Mouse (Mus musculus) bone marrow, adult 2 months (tissue): ENCODE data around the gene Arrb2. TPM values are rescaled to one million over a fixed set of nuclear protein-coding genes. Genes with fewer than 3 reads are reported as not detected.
A peak's percentile ranks its signal among the peaks of the same experiment; 100 is the strongest.

Experiments used
- H3K27ac ChIP-seq: fragments of 200-500 bp; 2 replicates; pipeline ENCODE4 v1.5.1; 2012; ENCODE audit warnings: low read depth, mild to moderate bottlenecking, control low read depth, inconsistent platforms, low read length; ENCODE audit not compliant: control insufficient read depth, poor library complexity, insufficient read depth
- H3K4me1 ChIP-seq: fragments of 200-500 bp; 2 replicates; pipeline ENCODE4 v1.6.1; 2011; ENCODE audit warnings: low read length; ENCODE audit not compliant: control insufficient read depth, insufficient read depth
- H3K4me3 ChIP-seq: fragments of 200-500 bp; replicated peaks from 2 replicates; pipeline ENCODE3; 2011; ENCODE audit warnings: mild to moderate bottlenecking, low read depth, low read length, control low read depth; ENCODE audit not compliant: control insufficient read depth
- CTCF ChIP-seq: fragments of 200-500 bp; IDR thresholded peaks from 2 replicates; pipeline ENCODE4 v1.5.1; 2011; ENCODE audit warnings: low read length, control low read depth; ENCODE audit not compliant: control insufficient read depth, insufficient read depth
- POLR2A ChIP-seq: fragments of 200-500 bp; IDR thresholded peaks from 2 replicates; pipeline ENCODE4 v1.6.1; 2011; ENCODE audit warnings: low read depth, mild to moderate bottlenecking, control low read depth, low read length, borderline replicate concordance; ENCODE audit not compliant: control insufficient read depth
- WGBS: fragments of 180-500 bp; shearing (Covaris S2); methylation state at CpG from one replicate; pipeline ENCODE4 v1.1.7; 2018; 5-methylcytosine and 5-hydroxymethylcytosine counted together
- polyA plus RNA-seq: library from polyadenylated mRNA; stranded (reverse); fragments of >200 nt; gene quantifications from 2 replicates; pipeline ENCODE4 v1.2.4, GENCODE M21; 2011; ENCODE audit warnings: low replicate concordance; ENCODE audit not compliant: missing spikeins, insufficient read depth, insufficient read length

Gene Arrb2
- polyA plus RNA-seq, 1 experiment, result 438 TPM

DNA sequence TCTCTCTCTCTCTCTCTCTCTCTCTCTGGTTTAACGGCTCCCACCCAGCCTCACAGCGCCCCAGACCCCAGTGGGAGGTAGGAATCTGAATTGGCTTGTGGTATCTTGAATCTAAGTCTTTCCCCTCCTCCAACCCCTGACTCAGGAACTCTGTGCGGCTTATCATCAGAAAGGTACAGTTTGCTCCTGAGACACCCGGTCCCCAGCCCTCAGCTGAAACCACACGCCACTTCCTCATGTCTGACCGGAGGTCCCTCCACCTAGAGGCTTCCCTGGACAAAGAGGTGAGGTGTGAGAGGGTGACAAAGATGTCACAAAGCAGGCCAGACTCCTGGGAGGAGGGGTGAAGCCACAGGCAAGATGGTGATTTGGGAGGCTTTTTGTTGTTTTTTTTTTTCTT is 5.0 kb downstream of the Arrb2 start:
- peaks cover 2% of the 10 kb centered on the region for H3K4me1 ChIP-seq

DNA sequence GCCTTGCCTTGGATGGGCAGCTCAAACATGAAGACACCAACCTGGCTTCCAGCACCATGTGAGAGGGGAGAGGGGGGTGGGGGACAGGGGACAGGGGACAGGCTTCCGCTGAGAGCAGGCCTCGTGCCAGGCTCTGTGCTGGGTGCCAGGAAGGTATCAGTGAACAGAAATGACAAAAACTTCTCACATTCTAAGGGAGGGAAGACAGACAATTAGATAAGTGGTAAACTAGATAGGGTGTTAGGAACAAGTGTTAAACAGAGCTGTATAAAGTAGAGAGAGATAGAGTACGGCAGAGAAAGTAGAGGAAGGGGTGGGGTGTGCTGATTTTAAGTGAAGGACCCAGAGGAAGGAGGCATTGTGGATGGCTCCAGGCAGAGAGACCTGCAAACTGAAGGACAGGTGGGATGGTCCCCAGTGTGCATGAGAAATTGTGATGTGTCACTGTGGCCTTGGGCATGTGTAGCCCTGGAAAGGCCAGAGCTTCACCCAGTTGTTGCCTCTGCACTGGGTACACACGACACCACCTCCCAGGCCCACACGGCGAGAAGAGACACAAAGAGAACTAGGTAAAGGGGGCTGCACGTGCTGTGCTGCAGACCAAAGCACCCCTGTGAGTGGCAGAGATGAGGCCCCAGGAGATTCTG is 6.4 kb downstream of the Arrb2 start:
- Histone ChIP-seq H3K4me3 (no peak overlapping the region), H3K27ac (peak overlapping the region; percentile 36; the same call in 1 of the 2 replicates), H3K4me1 (peaks cover 2% of the 10 kb centered on the region)
- TF ChIP-seq CTCF (no peak), POLR2A (no peak)
- 81% methylated on average over 7 of the region's 7 CpGs for WGBS

More for the DNA sequence above, 5.0 kb downstream of the Arrb2 start:
- H3K4me3 ChIP-seq, result peak overlapping the region; percentile 40
- 14% methylated on average over 6 of the region's 6 CpGs for WGBS
- TF ChIP-seq CTCF, result no peak
- H3K27ac ChIP-seq, result peak overlapping the region; percentile 60

DNA sequence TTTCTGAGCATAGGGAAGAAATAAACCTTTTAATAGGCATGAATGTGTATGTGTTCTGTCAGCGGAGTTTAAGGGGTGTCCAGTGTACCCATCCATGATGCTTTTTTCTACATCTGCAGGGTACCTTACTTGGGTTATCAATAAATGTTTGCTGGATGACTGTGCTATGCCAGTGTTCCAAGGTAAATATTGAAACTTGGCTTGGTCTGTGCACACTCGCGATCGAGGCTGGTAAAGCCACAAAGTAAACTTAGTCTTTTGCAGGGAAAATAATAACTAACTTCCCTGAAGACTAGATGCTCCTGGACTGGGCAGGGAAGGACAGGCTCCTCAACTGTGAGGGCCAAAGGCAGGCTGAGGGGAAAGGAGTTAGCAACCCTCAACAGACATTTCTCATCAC is 8.2 kb downstream of the Arrb2 start:
- no peak for TF ChIP-seq POLR2A
- 88% methylated on average over 4 of the region's 4 CpGs for WGBS
- Histone ChIP-seq H3K27ac (no peak overlapping the region), H3K4me1 (peaks cover 4% of the 10 kb centered on the region), H3K4me3 (no peak overlapping the region)

DNA sequence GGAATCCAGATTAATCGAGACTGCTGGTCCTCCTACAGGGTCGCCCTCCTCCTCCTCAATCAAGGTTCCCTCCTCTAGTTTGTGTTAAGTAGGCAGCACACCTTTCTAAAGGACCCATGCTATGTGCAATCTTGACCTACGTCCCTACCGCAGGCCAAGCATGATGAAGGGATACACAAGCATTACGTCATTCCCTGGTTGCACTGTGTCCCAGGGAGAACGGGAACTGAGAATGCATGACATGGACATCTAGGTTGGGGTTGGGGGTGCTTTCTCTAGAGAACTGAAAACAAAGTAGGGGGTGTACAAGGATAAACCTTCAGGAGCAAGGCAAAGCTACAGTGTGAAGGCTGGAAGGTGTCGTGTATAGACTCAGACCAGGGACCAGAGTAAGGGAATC is 9.4 kb downstream of the Arrb2 start:
- Histone ChIP-seq H3K4me3 (no peak overlapping the region), H3K4me1 (peaks cover 5% of the 10 kb centered on the region), H3K27ac (no peak overlapping the region)
- TF ChIP-seq CTCF (no peak), POLR2A (no peak)
- WGBS, result 62% methylated on average over 7 of the region's 7 CpGs

DNA sequence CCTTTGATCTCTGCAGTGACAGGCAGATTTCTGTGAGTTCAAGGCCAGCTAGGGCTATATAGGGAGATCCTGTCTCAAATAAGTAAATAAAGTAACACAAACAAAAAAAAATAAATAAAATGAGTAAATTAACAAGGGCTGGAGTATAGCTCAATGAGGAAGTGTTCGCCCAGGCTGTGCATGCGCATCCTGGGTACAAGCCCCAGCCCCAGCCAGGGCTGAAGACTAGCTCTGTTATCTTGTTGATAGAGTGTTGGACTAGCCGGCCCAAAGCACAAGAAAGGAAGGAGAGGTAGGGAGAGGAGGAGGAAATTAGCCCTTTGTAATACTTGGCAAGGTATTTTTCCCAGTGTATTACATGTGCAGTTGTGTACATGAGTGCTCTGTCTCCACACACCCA is 11.5 kb downstream of the Arrb2 start:
- Histone ChIP-seq H3K4me1 (peaks cover 7% of the 10 kb centered on the region), H3K4me3 (no peak overlapping the region), H3K27ac (no peak overlapping the region)
- TF ChIP-seq POLR2A, result no peak
- TF ChIP-seq CTCF, result no peak
- WGBS, result 64% methylated on average over 3 of the region's 3 CpGs

DNA sequence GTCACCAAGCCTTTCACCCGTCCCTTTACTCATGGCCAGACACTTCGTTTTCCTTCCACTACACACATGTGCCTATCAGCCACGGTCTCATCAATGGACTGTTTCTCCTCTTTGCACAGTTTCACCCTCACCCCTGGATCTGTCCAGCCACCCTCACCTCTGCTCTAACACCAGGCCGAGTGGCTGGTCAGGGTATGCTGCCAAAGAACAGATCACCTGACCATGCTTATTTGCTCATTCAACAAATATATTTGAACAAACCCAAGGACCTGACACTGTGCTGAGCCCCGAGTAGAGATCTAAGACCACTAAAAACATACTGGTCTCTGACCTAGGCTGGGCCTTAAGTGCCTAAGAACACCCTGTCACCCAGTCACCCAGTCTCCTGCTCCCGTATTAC is 12.2 kb downstream of the Arrb2 start:
- H3K27ac ChIP-seq, result peak overlapping the region; percentile 27; the same call in 1 of the 2 replicates

DNA sequence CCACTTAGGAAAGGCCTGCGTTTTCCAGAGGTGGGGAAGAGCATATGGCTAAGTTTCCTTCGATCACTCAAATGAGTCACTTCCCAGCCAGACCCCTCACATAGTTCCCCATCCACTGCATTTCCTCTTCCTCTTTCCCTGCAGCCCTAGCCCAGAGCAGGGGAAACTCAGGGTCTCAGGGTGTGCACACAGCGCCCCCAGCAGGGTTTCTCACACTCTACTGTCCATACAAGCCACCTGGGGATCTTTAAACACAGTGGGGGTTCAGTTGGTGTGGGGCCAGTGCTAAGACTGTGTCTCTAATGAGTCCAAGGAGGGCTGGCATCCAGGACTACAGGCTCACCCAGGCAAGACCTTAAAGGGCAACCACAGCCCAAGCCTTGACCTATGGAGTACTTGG is 14.3 kb downstream of the Arrb2 start:
- 16% methylated on average over 3 of the region's 3 CpGs for WGBS
- Histone ChIP-seq H3K27ac (peak overlapping the region; percentile 66), H3K4me1 (peaks cover 6% of the 10 kb centered on the region; the same call in 1 of the 2 replicates), H3K4me3 (no peak overlapping the region)
- peak; percentile 52; the same call in 1 of the 2 replicates for TF ChIP-seq CTCF
- no peak for TF ChIP-seq POLR2A

More for the DNA sequence above, 12.2 kb downstream of the Arrb2 start:
- no peak for TF ChIP-seq CTCF
- TF ChIP-seq POLR2A, result no peak
- H3K4me1 ChIP-seq, result peaks cover 6% of the 10 kb centered on the region; the same call in 1 of the 2 replicates
- 73% methylated on average over 6 of the region's 6 CpGs for WGBS
- H3K4me3 ChIP-seq, result peak overlapping the region; percentile 7

DNA sequence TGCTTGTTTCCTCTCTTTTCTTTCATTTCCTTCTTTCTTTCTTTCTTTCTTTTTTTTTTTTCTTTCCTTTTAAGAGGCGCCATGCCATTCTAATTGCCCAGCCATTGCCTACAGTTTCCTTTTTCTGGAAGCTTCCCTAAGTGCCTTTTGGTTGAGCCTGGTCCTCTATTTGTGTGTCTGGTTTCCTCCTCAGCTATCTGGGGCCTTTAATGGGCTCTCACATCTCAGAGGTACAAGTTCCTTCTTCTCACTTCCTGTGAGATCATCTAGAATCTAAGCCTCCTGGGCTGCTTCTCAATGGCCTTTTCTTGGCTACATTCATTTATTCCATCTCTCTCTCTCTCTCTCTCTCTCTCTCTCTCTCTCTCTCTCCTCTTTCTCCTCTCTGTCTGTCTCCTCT is 14.9 kb downstream of the Arrb2 start:
- TF ChIP-seq POLR2A (no peak), CTCF (no peak)
- 15% methylated on average over 1 of the region's 1 CpGs for whole genome bisulfite sequencing
- H3K4me3 ChIP-seq, result no peak overlapping the region
- H3K27ac ChIP-seq, result peak overlapping the region; percentile 66
- peaks cover 6% of the 10 kb centered on the region; the same call in 1 of the 2 replicates for H3K4me1 ChIP-seq

DNA sequence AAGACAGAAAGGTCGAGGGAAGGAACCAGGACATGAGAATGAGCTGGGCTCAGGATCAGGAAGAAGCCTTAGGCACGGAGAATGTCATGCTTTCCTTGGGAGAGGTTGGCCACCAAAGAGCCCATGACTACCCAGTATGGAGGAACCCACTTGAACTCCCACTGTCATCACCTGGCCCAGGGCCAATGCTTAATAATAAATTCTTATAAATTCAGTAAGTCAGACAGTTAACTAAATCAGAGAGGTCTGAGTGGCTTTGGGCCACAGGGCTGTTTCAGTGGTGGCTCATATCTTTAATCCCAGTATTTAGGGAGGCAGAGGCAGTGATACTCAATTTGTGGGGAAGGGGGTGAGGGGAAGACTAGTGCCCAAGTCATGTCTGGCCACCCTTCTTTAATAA is 18.5 kb downstream of the Arrb2 start:
- Histone ChIP-seq H3K27ac (no peak overlapping the region), H3K4me3 (no peak overlapping the region), H3K4me1 (peaks cover 7% of the 10 kb centered on the region)
- TF ChIP-seq CTCF (no peak), POLR2A (no peak)
- WGBS, result 69% methylated on average over 2 of the region's 2 CpGs
